Mouse (Mus musculus) liver (tissue): ENCODE results near the gene Gm10382.

Experiments used
- DNase-seq: peaks from one replicate; pipeline ENCODE4 v3.0.0-alpha.2; 2020; ENCODE audit warnings: mixed read lengths

The Gm10382 gene

GRCm38 (mm10) chr5:125389131-125389578 lies at the start of gene Gm10382:
Gene Gm10382, plus strand, starts transcription at chr5:125389322.
- peak; percentile 90 for DNase-seq

GRCm38 (mm10) chr5:125339851-125340531 lies 49.1 kb upstream of the Gm10382 start:
- DNase-seq: peak; percentile 39

GRCm38 (mm10) chr5:125340547-125341262 lies 48.4 kb upstream of the Gm10382 start, which contains the start of gene Scarb1:
Gene Scarb1, minus strand, starts transcription at chr5:125341094.
- peak; percentile 94 for DNase-seq

- DNase-seq: peak; percentile 85
These were observed 47.5 kb upstream of the Gm10382 start for GRCm38 (mm10) chr5:125341459-125342090.

GRCm38 (mm10) chr5:125344296-125344695 lies 44.8 kb upstream of the Gm10382 start:
- DNase-seq: no peak

- DNase-seq: no peak
These were observed 41.1 kb upstream of the Gm10382 start for GRCm38 (mm10) chr5:125348067-125348466.

- DNase-seq: peak; percentile 84
These were observed 40.6 kb upstream of the Gm10382 start for GRCm38 (mm10) chr5:125348487-125348886.

- no peak for DNase-seq
These were observed 39.7 kb upstream of the Gm10382 start for GRCm38 (mm10) chr5:125349391-125349790.

- DNase-seq: no peak
These were observed 38.1 kb upstream of the Gm10382 start for GRCm38 (mm10) chr5:125351057-125351456.

- no peak for DNase-seq
These were observed 37.2 kb upstream of the Gm10382 start for GRCm38 (mm10) chr5:125351939-125352338.

GRCm38 (mm10) chr5:125352781-125353294 lies 36.3 kb upstream of the Gm10382 start:
- no peak for DNase-seq

- no peak for DNase-seq
These were observed 34.1 kb upstream of the Gm10382 start for GRCm38 (mm10) chr5:125354885-125355492.

GRCm38 (mm10) chr5:125355650-125356049 lies 33.5 kb upstream of the Gm10382 start:
- DNase-seq: no peak

- no peak for DNase-seq
These were observed 31.4 kb upstream of the Gm10382 start for GRCm38 (mm10) chr5:125357543-125358269.

- DNase-seq: peak; percentile 39
These were observed 30.9 kb upstream of the Gm10382 start for GRCm38 (mm10) chr5:125358270-125358608.

GRCm38 (mm10) chr5:125360566-125360965 lies 28.6 kb upstream of the Gm10382 start:
- DNase-seq: no peak

GRCm38 (mm10) chr5:125360981-125361510 lies 28.1 kb upstream of the Gm10382 start:
- DNase-seq: no peak

- peak; percentile 37 for DNase-seq
These were observed 25.2 kb upstream of the Gm10382 start for GRCm38 (mm10) chr5:125363894-125364293.

GRCm38 (mm10) chr5:125364851-125365429 lies 24.2 kb upstream of the Gm10382 start:
- DNase-seq: no peak

GRCm38 (mm10) chr5:125368156-125368555 lies 21.0 kb upstream of the Gm10382 start:
- DNase-seq: no peak

- DNase-seq: peak; percentile 59
These were observed 20.6 kb upstream of the Gm10382 start for GRCm38 (mm10) chr5:125368568-125368967.
